Mouse (Mus musculus) spleen, adult 12 weeks (tissue): ENCODE data around the gene Setdb1.

Source experiments
- DNase-seq: peaks from one replicate; pipeline ENCODE4 v3.0.0; 2022; ENCODE audit warnings: low spot score

The Setdb1 gene

DNA sequence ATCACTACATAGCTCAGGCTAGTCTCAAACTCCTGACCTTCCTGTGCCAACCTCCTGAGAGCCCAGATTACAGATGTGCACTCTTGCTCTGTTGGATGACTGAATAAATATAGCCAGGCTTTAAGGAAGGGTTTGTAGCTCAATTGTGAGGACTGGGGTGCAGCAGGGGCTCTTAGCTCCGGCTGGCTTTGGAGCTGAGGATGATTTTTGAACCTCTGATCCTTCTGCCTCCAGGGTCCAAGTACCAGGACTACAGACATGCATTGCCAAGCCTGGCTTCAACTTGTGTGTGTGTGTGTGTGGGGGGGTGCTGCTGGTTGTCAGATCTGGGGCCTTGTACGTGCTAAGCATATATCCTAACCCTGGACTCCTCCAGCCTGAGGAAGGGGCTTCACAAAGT, 64.1 kb downstream of the Setdb1 start:
- no peak for DNase-seq

DNA sequence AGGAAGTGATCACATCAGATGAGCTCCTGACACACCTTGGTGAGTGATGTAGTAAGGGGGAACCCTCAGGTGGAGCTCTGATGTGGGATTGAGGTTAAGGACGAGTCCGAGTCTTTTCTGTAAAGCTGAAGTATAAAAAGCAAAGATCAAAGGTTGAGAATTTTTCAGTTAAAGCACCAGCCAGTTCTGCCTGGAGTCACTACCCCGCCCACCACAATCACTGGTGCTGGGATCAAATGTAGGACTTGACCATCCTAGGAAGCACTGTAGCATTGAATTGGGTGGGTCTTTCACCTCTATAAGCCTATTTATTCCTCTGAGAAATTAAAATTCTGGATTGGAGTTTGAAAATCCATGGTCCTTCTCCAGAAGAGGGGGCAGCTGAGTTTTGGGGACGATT, 66.0 kb downstream of the Setdb1 start:
- no peak for DNase-seq

DNA sequence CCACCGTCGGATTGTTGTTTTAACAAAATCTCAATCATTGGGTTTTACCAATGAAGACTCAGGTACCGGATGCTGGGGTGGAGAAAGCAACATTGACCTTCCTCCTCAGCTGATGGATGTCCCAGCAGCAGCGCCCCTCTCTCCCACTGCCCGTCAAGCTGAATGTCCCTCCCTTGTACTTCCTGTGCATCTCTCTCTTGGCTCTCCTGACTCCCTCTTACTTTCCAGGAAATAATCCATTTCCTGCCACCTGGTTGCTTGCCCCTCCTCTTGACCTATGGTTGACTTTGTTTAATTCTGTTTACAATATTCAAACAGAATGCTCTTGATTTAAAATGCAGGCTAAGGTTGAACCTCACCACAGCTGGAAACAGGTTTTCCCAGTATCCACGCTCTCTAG, 66.8 kb downstream of the Setdb1 start:
- no peak for DNase-seq

DNA sequence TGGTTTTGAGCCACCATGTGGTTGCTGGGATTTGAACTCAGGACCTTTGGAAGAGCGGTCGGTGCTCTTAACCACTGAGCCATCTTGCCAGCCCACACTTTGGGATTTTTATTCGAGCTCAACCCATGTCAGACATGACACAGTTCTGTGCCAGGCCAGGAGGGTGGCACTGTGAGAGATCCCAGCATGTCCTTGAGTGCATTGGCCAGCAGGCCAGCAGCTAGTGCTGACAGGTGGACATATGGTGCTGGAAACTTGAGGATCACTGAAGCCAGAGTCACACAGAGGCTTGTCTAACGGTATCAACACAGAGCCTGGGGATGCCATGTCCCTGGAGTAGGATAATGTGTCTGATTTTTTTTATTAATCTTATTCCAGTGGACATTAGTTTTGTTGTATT, 67.6 kb downstream of the Setdb1 start:
- no peak for DNase-seq

DNA sequence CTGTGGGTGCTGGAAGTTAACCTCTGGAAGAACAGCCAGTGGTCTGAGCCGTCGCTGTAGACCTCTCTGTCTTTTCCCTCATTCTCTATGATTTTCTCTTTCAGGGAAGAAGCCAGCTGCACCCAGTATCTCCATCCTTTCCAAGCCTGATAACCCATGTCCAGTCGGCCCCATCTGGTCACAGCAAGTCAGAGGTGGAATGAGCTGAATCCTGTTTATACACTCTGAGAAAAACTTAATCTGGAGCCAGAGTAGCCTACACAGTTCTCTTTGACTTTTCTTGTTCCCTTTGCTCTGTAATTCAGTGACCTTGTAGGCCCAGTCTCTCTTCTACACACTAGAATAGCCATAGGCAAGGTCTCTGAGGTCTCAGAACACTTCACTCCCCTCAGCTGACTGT, 69.5 kb downstream of the Setdb1 start:
- no peak for DNase-seq

DNA sequence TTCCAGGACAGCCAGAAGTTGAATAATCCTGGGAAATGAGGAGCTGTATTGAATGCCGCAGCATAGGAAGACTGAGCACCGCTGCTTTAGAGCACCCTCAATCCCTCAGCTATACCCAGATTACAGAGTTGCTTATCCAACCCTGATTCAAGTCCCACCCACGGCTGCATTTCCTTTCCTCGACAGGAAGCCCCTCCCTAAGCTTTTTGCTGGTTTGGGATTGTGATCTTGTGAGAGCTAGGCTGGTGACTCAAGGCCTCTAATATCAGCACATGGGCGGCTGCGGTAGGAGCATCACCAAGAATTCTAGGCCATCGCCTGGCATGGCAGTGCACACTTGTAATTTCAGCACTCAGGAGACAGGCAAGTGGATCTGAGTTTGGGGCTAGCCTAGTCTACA, 70.5 kb downstream of the Setdb1 start:
- DNase-seq, result no peak

DNA sequence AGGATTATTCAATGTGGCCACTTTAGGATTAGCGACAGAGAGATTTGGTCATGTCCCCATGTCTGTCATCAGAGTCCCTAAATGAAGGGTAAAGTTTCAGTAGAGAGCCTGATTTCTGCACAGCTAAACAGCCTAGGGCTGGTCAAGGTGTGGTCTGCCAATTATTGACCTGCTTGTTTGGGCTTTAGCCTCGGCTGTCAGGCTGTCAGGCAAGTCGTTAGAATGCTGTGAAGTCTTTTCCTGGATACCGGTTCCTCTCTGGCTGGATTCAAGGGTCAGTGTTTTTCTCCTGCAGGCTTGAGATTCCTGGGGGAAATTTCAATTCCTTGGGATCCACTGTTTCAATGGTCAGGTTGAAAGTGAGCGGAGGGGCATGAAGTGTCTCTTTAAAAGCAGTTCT, 71.0 kb downstream of the Setdb1 start:
- DNase-seq, result no peak

DNA sequence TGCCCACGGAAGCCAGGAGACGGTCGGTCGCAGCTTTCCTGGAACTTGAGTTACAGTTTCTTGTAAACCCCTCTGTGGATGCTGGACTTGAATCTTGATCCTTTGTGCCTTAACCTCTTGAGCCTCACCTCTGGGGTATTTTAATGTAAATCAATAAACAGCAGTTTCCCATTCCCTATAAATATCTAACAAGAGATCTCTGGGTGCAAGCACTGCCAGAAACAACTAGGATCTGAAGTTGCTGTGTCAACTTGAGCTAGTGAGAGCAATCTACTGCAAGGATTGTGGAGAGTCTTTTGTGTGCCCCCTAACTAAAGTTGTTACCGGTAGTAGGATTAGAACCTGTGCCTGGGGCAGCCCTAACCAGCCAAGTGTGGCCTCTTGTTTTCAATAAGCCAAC, 71.6 kb downstream of the Setdb1 start:
- no peak for DNase-seq

DNA sequence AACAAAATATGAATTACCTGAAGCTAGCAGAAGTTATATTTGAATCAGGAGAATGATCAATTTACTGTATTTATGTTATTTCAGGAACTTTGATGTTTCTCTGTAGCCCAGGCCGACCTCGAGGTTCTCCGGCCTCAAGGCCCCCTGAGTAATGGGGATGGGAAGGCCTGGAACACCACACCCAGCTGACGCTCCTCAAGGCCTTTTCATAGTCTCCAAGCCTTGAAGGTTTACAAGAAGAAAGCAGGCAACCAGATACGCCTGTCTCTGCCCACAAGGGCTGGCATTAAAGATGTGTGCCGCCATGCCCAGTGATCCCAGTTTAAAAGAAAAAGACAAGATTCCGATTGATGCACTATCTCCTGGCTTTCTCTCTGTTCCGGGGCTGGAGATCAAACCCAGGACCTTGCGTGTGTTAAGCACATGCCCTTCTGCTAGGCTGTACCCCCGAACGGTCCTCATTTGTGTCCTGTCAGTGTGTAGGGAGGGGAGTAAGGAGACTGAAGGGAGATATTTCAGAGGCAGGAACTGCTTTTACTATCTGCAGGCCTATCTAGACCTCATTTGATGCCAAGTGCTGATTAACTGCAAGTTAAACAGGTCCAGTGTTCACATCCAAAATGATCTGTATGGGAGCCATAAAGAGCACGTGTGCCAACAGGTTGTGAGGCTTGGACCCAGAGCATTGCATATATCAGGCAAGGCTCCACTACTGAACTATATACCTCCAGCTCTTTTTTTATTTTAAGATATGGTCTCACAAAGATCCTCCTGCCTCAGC, 72.3 kb downstream of the Setdb1 start:
- DNase-seq, result no peak

GRCm38 (mm10) chr3:95284062-95284461, 72.9 kb downstream of the Setdb1 start:
- no peak for DNase-seq

GRCm38 (mm10) chr3:95283589-95283941, 73.4 kb downstream of the Setdb1 start:
- DNase-seq, result no peak

GRCm38 (mm10) chr3:95282865-95283588, 74.0 kb downstream of the Setdb1 start:
- DNase-seq, result peak; percentile 75

GRCm38 (mm10) chr3:95282381-95282864, 74.6 kb downstream of the Setdb1 start:
- peak; percentile 49 for DNase-seq

GRCm38 (mm10) chr3:95281216-95282126, 75.5 kb downstream of the Setdb1 start, which contains the start of the genes Mindy1 and Prune1:
Gene Mindy1, plus strand, starts transcription at chr3:95281345.
Gene Prune1, minus strand, starts transcription at chr3:95282076.
- DNase-seq, result peak; percentile 96

DNA sequence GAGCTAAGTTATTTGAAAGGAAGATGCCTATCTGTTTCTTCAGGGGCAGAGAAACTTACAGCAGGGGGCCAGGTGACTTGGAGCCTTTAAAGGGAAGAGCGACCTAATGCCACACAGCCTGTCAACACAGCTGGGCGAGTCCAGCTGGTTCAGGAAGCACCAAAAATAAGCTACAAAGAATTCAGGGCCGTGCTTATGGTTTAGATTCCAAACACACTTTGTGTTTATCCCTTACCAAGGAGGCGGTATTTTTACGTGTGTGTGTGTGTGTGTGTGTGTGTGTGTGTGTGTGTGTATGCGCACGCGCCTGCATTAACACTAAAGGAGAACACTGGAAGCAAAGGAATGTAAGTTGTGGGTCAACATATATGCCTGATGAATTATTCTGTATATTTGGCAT, 76.3 kb downstream of the Setdb1 start:
- no peak for DNase-seq

- DNase-seq, result no peak
Measured at GRCm38 (mm10) chr3:95277149-95277551, 79.9 kb downstream of the Setdb1 start.

GRCm38 (mm10) chr3:95276428-95276934, 80.5 kb downstream of the Setdb1 start:
- DNase-seq, result no peak

- DNase-seq, result no peak
Measured at GRCm38 (mm10) chr3:95275161-95275560, 81.8 kb downstream of the Setdb1 start.

- no peak for DNase-seq
Measured at GRCm38 (mm10) chr3:95274453-95274852, 82.5 kb downstream of the Setdb1 start.
